Mouse (Mus musculus) midbrain, embryonic 16.5 days (tissue): ENCODE results near the gene Zfp983. TPM values are rescaled to one million over a fixed set of nuclear protein-coding genes. Genes with fewer than 3 reads are reported as not detected.

Experiments used
- polyA plus RNA-seq: library from polyadenylated mRNA; unstranded; fragments of >200 nt; fragmentation: Nextera tagmentation; extraction: Ambion mirVana; gene quantifications from 2 replicates; pipeline ENCODE4 v1.2.1, GENCODE M21; 2015

The Zfp983 gene
- polyA plus RNA-seq, 1 experiment from 2014 or later, result 13.0 TPM

Other genes with a start within 250 kb of the Zfp983 start
- gene Zfp54, start 227.4 kb upstream of the Zfp983 start, polyA plus RNA-seq, result 6.3 and 7.8 TPM in 2 replicates
- gene Zfp51, start 200.2 kb upstream of the Zfp983 start, polyA plus RNA-seq, result 12.4 and 15.2 TPM in 2 replicates
- 10.9 and 12.0 TPM in 2 replicates for gene Zfp53, start 161.6 kb upstream of the Zfp983 start, polyA plus RNA-seq
- 2.9 and 3.2 TPM in 2 replicates for gene Zfp52, start 115.1 kb upstream of the Zfp983 start, polyA plus RNA-seq
- 22.1 and 23.1 TPM in 2 replicates for gene Zfp948, start 83.6 kb upstream of the Zfp983 start, polyA plus RNA-seq
- gene Gm10226, start 41.2 kb downstream of the Zfp983 start, polyA plus RNA-seq, result 18.1 and 19.9 TPM in 2 replicates
- 10.7 and 12.3 TPM in 2 replicates for gene Zfp760, start 57.1 kb downstream of the Zfp983 start, polyA plus RNA-seq
- gene Zfp229, start 80.2 kb downstream of the Zfp983 start, polyA plus RNA-seq, result 9.3 and 10.3 TPM in 2 replicates
- 1.6 and 1.7 TPM in 2 replicates for gene Zfp820, start 195.1 kb downstream of the Zfp983 start, polyA plus RNA-seq